Mouse (Mus musculus): ENCODE results near the gene Krtap5-4. TPM values are rescaled to one million over a fixed set of nuclear protein-coding genes. Genes with fewer than 3 reads are reported as not detected.

Gene Krtap5-4
- total RNA-seq, 2 experiments from 2014 or later, result not detected

Other genes with a start within 250 kb of the Krtap5-4 start
- gene Mob2, start 242.5 kb upstream of the Krtap5-4 start, total RNA-seq (2021), result 10 to 100 TPM; 45.0 to 47.9 TPM
- 10 to 100 TPM; 14.3 to 20.4 TPM for gene Dusp8, start 207.7 kb upstream of the Krtap5-4 start, total RNA-seq (2021)
- gene Gm45618, start 182.8 kb upstream of the Krtap5-4 start, total RNA-seq (2021), result not detected
- not detected for gene Gm39115, start 167.5 kb upstream of the Krtap5-4 start, total RNA-seq (2021)
- gene Gm45337, start 158.9 kb upstream of the Krtap5-4 start, total RNA-seq (2021), result not detected
- gene Gm29735, start 146.4 kb upstream of the Krtap5-4 start, total RNA-seq (2021), result not detected
- not detected for gene Gm4553, start 137.8 kb upstream of the Krtap5-4 start, total RNA-seq (2021)
- gene Krtap5-2, start 127.5 kb upstream of the Krtap5-4 start, total RNA-seq (2021), result not detected
- not detected for gene Gm10153, start 113.2 kb upstream of the Krtap5-4 start, total RNA-seq (2021)
- not detected for gene Krtap5-3, start 102.2 kb upstream of the Krtap5-4 start, total RNA-seq (2021)
- gene Gm7579, start 91.7 kb upstream of the Krtap5-4 start, total RNA-seq (2021), result not detected
- gene Krtap5-5, start 73.6 kb upstream of the Krtap5-4 start, total RNA-seq (2021), result not detected
- not detected for gene Gm40460, start 62.5 kb upstream of the Krtap5-4 start, total RNA-seq (2021)
- gene Gm2431, start 45.2 kb upstream of the Krtap5-4 start, total RNA-seq (2021), result not detected
- gene Gm4559, start 29.2 kb upstream of the Krtap5-4 start, total RNA-seq (2021), result not detected
- gene Krtap5-1, start 6.4 kb upstream of the Krtap5-4 start, total RNA-seq (2021), result not detected
- 1 to 10 TPM in 1 of 2 experiments, not detected in 1; 1.1 TPM for gene Ifitm10, start 70.2 kb downstream of the Krtap5-4 start, total RNA-seq (2021)
- 1 to 10 TPM in 1 of 2 experiments, not detected in 1; 1.3 TPM for gene Gm49369, start 79.1 kb downstream of the Krtap5-4 start, total RNA-seq (2021)
- gene Ctsd, start 84.5 kb downstream of the Krtap5-4 start, total RNA-seq (2021), result 100 to 1,000 TPM; 265 to 273 TPM
- not detected for gene Syt8, start 131.3 kb downstream of the Krtap5-4 start, total RNA-seq (2021)
- gene Tnni2, start 138.3 kb downstream of the Krtap5-4 start, total RNA-seq (2021), result 1,000 to 10,000 TPM; 7,757 to 8,026 TPM
- gene Lsp1, start 157.3 kb downstream of the Krtap5-4 start, total RNA-seq (2021), result 10 to 100 TPM; 26.3 to 28.7 TPM
- gene Tnnt3, start 195.3 kb downstream of the Krtap5-4 start, total RNA-seq (2021), result over 10,000 TPM in 1 of 2 experiments, 1,000 to 10,000 TPM in 1; 9,881 to 10,830 TPM
- 1 to 10 TPM; 6.3 to 9.4 TPM for gene Mrpl23, start 229.1 kb downstream of the Krtap5-4 start, total RNA-seq (2021)